Mouse (Mus musculus) ES-E14 (cell line): ENCODE results near the gene Slc6a17. TPM values are rescaled to one million over a fixed set of nuclear protein-coding genes. Genes with fewer than 3 reads are reported as not detected.

ENCODE experiments used
- DNase-seq: peaks from one replicate; pipeline ENCODE4 v3.0.0-alpha.2; 2013; ENCODE audit warnings: low read depth, low spot score
- H3K27ac ChIP-seq: 2 replicates; pipeline ENCODE4 v1.5.1; 2012; ENCODE audit warnings: low read depth, mild to moderate bottlenecking, low read length, moderate library complexity, mixed read lengths; ENCODE audit not compliant: poor library complexity, insufficient read depth, severe bottlenecking
- H3K36me3 ChIP-seq: 2 replicates; pipeline ENCODE4 v1.6.1; 2012; ENCODE audit warnings: mild to moderate bottlenecking, low read length, moderate library complexity, mixed read lengths; ENCODE audit not compliant: control insufficient read depth, poor library complexity, insufficient read depth, severe bottlenecking
- H3K4me1 ChIP-seq, 2 experiments: fragments of 150-350 bp in 1 of 2; sonication (generic) in 1 of 2; 2 replicates each; pipeline ENCODE4 v1.6.1; 2012; ENCODE audit warnings: low read length in 2 of 2, mild to moderate bottlenecking in 1 of 2, mixed read lengths in 1 of 2; ENCODE audit not compliant: control insufficient read depth in 2 of 2, insufficient read depth in 2 of 2, poor library complexity in 1 of 2
- H3K4me3 ChIP-seq, 2 experiments: fragments of 150-350 bp in 1 of 2; sonication (generic) in 1 of 2; 2 replicates each; pipeline ENCODE4 v1.5.1; 2012; ENCODE audit warnings: low read length in 2 of 2, low read depth in 1 of 2, mild to moderate bottlenecking in 1 of 2, mixed read lengths in 1 of 2; ENCODE audit not compliant: insufficient read depth in 1 of 2, poor library complexity in 1 of 2, severe bottlenecking in 1 of 2
- H3K9ac ChIP-seq: 2 replicates; pipeline ENCODE4 v1.6.1; 2012; ENCODE audit warnings: low read depth, mild to moderate bottlenecking, low read length, mixed read lengths; ENCODE audit not compliant: poor library complexity, insufficient read depth, severe bottlenecking
- H3K9me3 ChIP-seq: fragments of 150-350 bp; sonication (generic); 2 replicates; pipeline ENCODE4 v1.6.1; 2012; ENCODE audit warnings: low read depth, mild to moderate bottlenecking, low read length; ENCODE audit not compliant: control insufficient read depth, insufficient read depth
- CHD2 ChIP-seq: IDR thresholded peaks from 2 replicates; pipeline ENCODE4 v1.6.1; 2014; ENCODE audit warnings: mild to moderate bottlenecking, low read depth, low read length, inconsistent platforms
- HCFC1 ChIP-seq: IDR thresholded peaks from 2 replicates; pipeline ENCODE4 v1.6.1; 2012; ENCODE audit warnings: low read length, inconsistent platforms, borderline replicate concordance; ENCODE audit not compliant: insufficient read depth
- MAFK ChIP-seq: IDR thresholded peaks from 2 replicates; pipeline ENCODE4 v1.6.1; 2014; ENCODE audit warnings: mild to moderate bottlenecking, low read depth, low read length, inconsistent platforms; ENCODE audit not compliant: insufficient read depth
- ZC3H11A ChIP-seq: IDR thresholded peaks from 2 replicates; pipeline ENCODE4 v1.6.1; 2012; ENCODE audit warnings: low read depth, mild to moderate bottlenecking, inconsistent platforms, low read length, borderline replicate concordance
- ZNF384 ChIP-seq: IDR thresholded peaks from 2 replicates; pipeline ENCODE4 v1.6.1; 2012; ENCODE audit warnings: low read depth, low read length, inconsistent platforms
- in situ Hi-C, 2 experiments: fragments of 600-800 bp; cut with MboI; formaldehyde crosslinking; loops; one replicate each; pipeline ENCODE4 v1.15.1; 2025; ENCODE audit warnings: low sequenced_read_pairs in 2 of 2, inconsistent platforms in 1 of 2; ENCODE audit not compliant: unreplicated experiment in 2 of 2
- total RNA-seq: library from RNA; depleted of rRNA; stranded (reverse); fragments of 300-350 nt; gene quantifications from 2 replicates; pipeline ENCODE4 v1.2.3, GENCODE M21; 2012

Gene Slc6a17
- total RNA-seq, 1 experiment = 0.49 TPM

DNA sequence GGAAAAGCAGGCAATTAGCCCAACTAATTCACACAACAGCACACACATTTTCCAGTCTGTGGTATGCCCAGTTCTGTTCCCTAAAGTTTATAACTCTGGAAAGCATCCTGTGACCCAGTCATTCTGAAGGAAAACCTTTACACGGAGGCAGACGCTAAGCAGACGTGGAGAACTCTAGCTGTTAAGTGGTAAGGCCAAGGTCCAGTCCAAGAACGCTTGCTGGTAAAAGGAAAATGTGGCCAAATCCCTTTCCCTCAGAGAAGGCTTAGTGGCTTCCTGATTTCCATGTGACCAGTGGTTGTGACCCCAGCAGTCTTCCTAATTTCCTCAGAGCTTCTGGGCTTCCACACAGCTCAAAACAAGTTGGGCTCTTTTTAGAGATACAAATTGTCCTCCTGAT lies 11.3 kb downstream of the Slc6a17 start:
- DNase-seq = no peak
- Histone ChIP-seq H3K36me3 (no peaks in the 10 kb centered on the region), H3K9ac (no peak overlapping the region), H3K4me1 (no peaks in the 10 kb centered on the region), H3K27ac (no peak overlapping the region), H3K4me3 (no peak overlapping the region), H3K9me3 (no peaks in the 10 kb centered on the region)
- in situ Hi-C loops = no loop called here
- no peak for TF ChIP-seq HCFC1

DNA sequence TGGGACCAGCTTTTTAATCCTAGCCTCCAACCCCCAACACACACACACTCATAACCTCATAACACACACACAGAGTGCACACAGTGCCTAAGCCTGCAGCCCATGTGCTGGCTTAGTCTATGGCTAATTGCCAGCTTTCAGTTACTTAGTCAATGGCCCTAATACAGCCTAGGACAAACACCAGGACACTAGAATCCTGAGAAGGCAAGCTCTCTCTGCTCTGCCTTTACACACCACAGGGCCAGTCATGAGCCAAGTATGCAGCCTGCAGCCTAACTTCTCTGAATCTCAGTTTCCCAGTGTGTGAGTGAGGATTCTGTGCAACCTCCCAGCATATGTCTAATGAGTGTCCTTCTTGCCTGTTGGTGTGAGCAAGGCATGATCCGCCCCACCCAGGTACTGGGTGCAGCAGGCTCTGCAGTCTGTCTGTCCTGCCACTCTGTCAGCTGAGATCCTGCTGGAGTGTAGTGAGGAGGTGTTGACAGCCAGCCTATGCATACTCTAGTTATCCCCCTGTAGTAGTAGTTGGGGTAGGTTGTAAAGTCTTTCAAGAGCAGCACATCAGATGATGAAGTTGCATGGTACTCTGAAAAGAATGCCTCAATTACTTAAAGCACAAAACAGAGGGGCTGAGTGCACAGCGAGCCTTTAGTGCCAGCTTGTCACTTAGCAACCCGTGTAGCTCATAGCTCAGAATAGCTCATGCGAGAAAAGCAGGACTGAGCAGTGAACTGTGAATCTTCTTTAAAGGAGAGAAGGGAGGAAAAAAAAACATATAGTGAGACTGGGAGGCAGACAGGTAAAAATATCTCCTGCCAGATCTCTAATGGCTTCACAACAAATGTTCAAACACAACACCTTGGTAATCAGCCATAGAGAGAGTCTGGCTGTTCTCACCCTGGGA lies 12.1 kb downstream of the Slc6a17 start:
- in situ Hi-C loops = no loop called here
- no peak overlapping the region for H3K4me3 ChIP-seq
- no peak overlapping the region for H3K27ac ChIP-seq
- DNase-seq = no peak
- H3K36me3 ChIP-seq = no peaks in the 10 kb centered on the region
- no peaks in the 10 kb centered on the region for H3K9me3 ChIP-seq
- no peak overlapping the region for H3K9ac ChIP-seq
- no peaks in the 10 kb centered on the region for H3K4me1 ChIP-seq
- TF ChIP-seq CHD2 (no peak), HCFC1 (no peak), ZNF384 (no peak), MAFK (no peak), ZC3H11A (no peak)

DNA sequence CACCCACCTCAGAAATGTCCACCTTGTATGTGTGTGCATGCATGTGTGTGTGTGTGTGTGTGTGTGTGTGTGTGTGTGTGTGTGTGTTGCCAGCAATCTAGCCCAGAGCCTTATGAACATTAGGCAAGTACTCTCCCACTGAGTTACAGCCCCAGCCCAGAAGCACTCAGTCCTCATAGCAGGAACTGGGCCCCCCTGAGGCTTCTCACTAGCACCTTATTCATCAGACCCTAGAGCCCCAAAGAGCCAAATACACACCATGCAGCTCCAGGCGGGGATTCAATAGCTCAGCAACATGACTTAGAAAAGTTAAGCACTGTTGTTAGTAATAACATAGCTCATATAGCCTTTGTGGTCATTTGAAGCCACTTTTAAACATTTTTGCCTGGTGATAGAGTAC lies 13.3 kb downstream of the Slc6a17 start:
- no peaks in the 10 kb centered on the region for H3K36me3 ChIP-seq
- in situ Hi-C loops = no loop called here
- no peak overlapping the region for H3K9ac ChIP-seq
- no peak for DNase-seq
- TF ChIP-seq MAFK (no peak), ZNF384 (no peak), ZC3H11A (no peak), CHD2 (no peak)
- no peaks in the 10 kb centered on the region for H3K9me3 ChIP-seq
- no peak overlapping the region for H3K4me3 ChIP-seq
- H3K4me1 ChIP-seq = no peaks in the 10 kb centered on the region
- no peak overlapping the region for H3K27ac ChIP-seq

DNA sequence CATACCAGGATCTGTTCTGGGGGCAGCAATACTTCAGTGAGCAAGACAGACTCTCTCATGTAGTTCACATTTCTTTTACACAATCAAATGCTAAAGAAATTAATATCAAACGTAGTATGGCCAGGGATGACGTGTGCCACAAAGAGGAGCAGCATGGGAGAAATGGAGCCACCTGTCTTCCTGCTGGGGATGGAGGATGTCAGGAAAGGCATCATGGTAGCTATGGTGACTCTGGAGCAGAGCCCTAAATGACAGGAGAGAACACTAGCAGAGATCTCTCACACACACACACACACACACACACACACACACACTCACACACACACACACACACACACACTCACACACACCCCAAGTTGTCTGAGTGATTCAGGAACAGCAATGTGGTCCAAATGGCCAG lies 14.1 kb downstream of the Slc6a17 start:
- no peak overlapping the region for H3K4me3 ChIP-seq
- no peak for DNase-seq
- H3K36me3 ChIP-seq = no peaks in the 10 kb centered on the region
- H3K4me1 ChIP-seq = no peaks in the 10 kb centered on the region
- in situ Hi-C loops = no loop called here
- H3K9ac ChIP-seq = no peak overlapping the region
- no peaks in the 10 kb centered on the region for H3K9me3 ChIP-seq
- TF ChIP-seq CHD2 (no peak), HCFC1 (no peak), MAFK (no peak), ZNF384 (no peak), ZC3H11A (no peak)
- H3K27ac ChIP-seq = no peak overlapping the region

DNA sequence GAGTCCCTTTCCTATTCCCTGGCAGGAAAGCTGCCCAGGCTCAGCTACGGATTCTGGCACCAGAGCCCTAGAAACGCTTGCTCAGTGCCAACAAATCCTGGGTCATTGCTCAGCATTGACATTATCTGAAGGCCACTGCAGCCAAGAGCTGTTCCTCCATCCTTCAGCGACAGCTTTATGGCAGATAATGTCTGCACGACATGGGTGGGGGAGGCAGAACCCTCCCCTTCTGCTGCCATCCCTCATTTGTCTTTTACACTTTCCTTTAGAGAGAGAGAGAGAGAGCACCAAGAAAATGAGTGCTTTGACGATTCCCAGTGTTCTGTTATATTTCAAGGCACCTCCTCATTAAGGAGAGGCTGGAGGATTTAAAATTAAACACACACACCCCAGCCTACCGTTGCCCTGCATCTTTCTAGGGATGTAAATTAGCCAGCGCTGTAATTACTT lies 16.1 kb downstream of the Slc6a17 start:
- Histone ChIP-seq H3K36me3 (no peaks in the 10 kb centered on the region), H3K9ac (no peak overlapping the region), H3K4me3 (no peak overlapping the region), H3K27ac (no peak overlapping the region), H3K4me1 (no peaks in the 10 kb centered on the region), H3K9me3 (no peaks in the 10 kb centered on the region)
- in situ Hi-C loops = no loop called here
- no peak for TF ChIP-seq MAFK
- TF ChIP-seq ZC3H11A = no peak
- TF ChIP-seq HCFC1 = no peak
- TF ChIP-seq CHD2 = no peak
- no peak for TF ChIP-seq ZNF384
- no peak for DNase-seq
